Mouse (Mus musculus) limb, embryonic 15.5 days (tissue): ENCODE measurements at regions not wholly inside any gene's neighbourhood (a gene's known extent, or its start where the extent isn't known, plus 50 kb on each side); places are given as distances from the start of the nearest gene placed in this dataset.

Experiments
- ATAC-seq: fragments of 200-750 bp; cut with Nextera tagmentation; 2 replicates; pipeline ENCODE4 v1.8.0; 2017; ENCODE audit warnings: low read depth, moderate TSS enrichment; ENCODE audit not compliant: insufficient number of reproducible peaks, low FRiP score, low TSS enrichment
- H3K27ac ChIP-seq: fragments of 300-500 bp; sonication (generic); 2 replicates; pipeline ENCODE4 v1.5.1; 2015; ENCODE audit warnings: moderate library complexity, mild to moderate bottlenecking, inconsistent platforms
- H3K27me3 ChIP-seq: fragments of 300-500 bp; sonication (generic); 2 replicates; pipeline ENCODE4 v1.6.1; 2015; ENCODE audit warnings: inconsistent platforms
- H3K36me3 ChIP-seq: fragments of 300-500 bp; sonication (generic); 2 replicates; pipeline ENCODE4 v1.6.1; 2015; ENCODE audit warnings: inconsistent platforms
- H3K4me1 ChIP-seq: fragments of 300-500 bp; sonication (generic); 2 replicates; pipeline ENCODE4 v1.6.1; 2015; ENCODE audit warnings: inconsistent platforms
- H3K4me2 ChIP-seq: fragments of 300-500 bp; sonication (generic); 2 replicates; pipeline ENCODE4 v1.6.1; 2015; ENCODE audit warnings: mild to moderate bottlenecking, inconsistent platforms
- H3K4me3 ChIP-seq: fragments of 300-500 bp; sonication (generic); 2 replicates; pipeline ENCODE4 v1.5.1; 2015; ENCODE audit warnings: mild to moderate bottlenecking, inconsistent platforms
- H3K9ac ChIP-seq: fragments of 300-500 bp; sonication (generic); 2 replicates; pipeline ENCODE4 v1.6.1; 2015; ENCODE audit warnings: inconsistent platforms
- H3K9me3 ChIP-seq: fragments of 300-500 bp; sonication (generic); 2 replicates; pipeline ENCODE4 v1.6.1; 2016; ENCODE audit warnings: inconsistent platforms
- WGBS: fragments of 180-500 bp; shearing (Covaris S2); methylation state at CpG from one replicate; pipeline ENCODE4 v1.1.7; 2015; 5-methylcytosine and 5-hydroxymethylcytosine counted together

DNA sequence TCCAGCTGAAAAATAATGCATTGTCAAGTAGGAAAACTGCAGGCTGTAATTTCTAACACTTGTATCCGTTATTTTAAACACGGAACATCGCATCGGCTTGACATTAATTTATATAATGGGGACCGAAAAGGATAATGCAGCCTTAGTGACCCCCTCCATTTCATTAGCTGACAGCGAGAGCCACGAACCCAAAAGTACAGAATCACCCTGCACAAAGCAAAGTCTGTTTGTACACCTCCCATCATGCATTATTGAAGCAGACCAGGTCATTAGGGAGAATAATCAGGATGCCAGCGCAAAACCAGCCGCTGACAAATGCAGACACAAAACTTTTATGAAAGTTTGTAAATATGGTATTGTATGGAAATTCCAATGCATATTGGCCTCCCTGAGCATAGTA, 406.8 kb downstream of the Tshz3 start:
- WGBS = 79% methylated on average over 9 of the region's 9 CpGs
- Histone ChIP-seq H3K9ac (no peak overlapping the region), H3K36me3 (no peaks in the 10 kb centered on the region), H3K27me3 (no peaks in the 10 kb centered on the region), H3K4me3 (no peak overlapping the region), H3K4me1 (no peaks in the 10 kb centered on the region), H3K4me2 (no peak overlapping the region), H3K9me3 (no peaks in the 10 kb centered on the region), H3K27ac (no peak overlapping the region)
- no peak for ATAC-seq

DNA sequence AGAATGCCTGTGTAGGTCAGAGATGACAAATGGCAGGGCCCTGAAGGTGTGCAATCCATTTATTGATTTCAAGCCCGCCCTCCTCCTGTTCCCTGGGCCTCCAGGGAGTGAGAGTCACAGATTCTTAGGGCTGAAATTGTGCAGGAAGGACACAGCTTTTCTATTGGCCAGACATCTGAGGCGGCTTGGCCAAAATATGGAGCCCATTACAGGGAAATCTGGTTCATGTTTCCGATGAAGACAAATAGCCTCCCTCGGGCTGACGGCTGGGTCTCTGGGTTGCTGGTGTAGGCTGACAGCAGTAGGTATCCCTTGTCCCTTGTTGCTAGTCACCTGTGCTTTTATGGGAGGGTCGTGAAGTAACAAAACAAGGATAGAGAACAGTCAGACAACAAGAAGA, 413.2 kb downstream of the Tshz3 start:
- no peak overlapping the region for H3K4me3 ChIP-seq
- WGBS = 31% methylated on average over 6 of the region's 6 CpGs
- ATAC-seq = no peak
- H3K4me1 ChIP-seq = peaks cover 4% of the 10 kb centered on the region; the same call in 1 of the 2 replicates
- no peak overlapping the region for H3K4me2 ChIP-seq
- no peaks in the 10 kb centered on the region for H3K27me3 ChIP-seq
- no peak overlapping the region for H3K27ac ChIP-seq
- H3K9ac ChIP-seq = no peak overlapping the region
- no peaks in the 10 kb centered on the region for H3K9me3 ChIP-seq
- no peaks in the 10 kb centered on the region for H3K36me3 ChIP-seq

DNA sequence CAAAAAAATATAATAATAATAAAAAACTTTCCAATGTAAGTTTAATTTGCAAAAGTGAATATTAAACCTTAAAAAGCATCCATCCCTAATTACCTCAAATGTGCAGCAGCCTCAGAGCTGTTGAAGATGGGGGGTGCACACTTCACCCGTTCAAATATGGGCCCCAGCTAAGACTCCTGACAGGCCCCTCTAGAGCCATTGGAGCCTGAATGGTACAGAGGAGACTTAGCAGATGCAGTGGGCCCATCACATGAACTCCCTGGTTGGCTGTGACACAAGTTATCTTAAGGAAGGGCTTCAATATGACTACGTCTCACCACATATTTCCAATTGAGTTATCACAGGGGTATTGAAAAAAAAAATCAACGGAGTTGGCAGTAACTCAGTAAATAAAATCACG, 422.9 kb downstream of the Tshz3 start:
- Histone ChIP-seq H3K4me1 (no peaks in the 10 kb centered on the region), H3K36me3 (no peaks in the 10 kb centered on the region), H3K9ac (no peak overlapping the region), H3K9me3 (no peaks in the 10 kb centered on the region), H3K27ac (no peak overlapping the region), H3K4me2 (no peak overlapping the region), H3K4me3 (no peak overlapping the region), H3K27me3 (no peaks in the 10 kb centered on the region)
- 81% methylated on average over 4 of the region's 4 CpGs for WGBS
- ATAC-seq = no peak

DNA sequence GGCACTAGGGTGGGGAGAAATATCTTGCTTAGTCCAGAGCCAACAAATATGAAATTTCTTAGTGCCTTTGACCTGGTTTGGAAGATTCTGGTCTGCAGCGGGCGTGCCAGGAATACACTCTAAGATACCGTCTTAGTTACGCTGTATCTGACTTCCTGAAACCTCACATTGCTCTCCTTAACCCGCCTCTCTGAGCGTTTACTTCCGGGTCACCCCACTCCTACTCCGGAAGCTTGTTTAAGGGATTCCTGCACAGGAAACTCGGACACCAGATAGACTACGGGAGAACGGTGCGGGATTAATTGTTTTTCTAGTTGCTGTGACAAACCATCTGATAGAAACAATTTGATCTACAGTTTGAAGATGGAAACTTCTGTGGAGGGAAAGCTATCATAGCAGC, 442.3 kb downstream of the Tshz3 start:
- H3K27ac ChIP-seq = no peak overlapping the region
- H3K4me3 ChIP-seq = no peak overlapping the region
- H3K9me3 ChIP-seq = no peaks in the 10 kb centered on the region
- no peak overlapping the region for H3K9ac ChIP-seq
- no peaks in the 10 kb centered on the region for H3K4me1 ChIP-seq
- H3K27me3 ChIP-seq = no peaks in the 10 kb centered on the region
- H3K4me2 ChIP-seq = no peak overlapping the region
- ATAC-seq = no peak
- WGBS = 89% methylated on average over 12 of the region's 12 CpGs
- no peaks in the 10 kb centered on the region for H3K36me3 ChIP-seq

DNA sequence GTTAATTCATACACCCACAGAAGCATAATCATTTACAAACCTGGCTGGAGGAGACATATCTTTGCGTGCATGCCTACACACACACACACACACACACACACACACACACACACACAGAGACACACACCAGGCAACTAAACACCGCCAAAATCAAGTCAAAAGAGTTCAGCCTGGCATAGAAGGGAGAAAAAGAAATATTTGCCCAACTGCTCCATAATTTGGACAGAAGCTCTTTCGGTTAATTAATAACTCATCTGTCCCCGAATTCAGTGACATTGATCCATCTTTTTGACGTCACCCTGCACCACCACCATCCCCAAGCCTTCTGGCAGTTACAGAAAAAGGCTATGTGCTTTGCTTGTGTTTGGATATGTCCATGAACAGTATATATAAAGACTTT, 444.9 kb downstream of the Tshz3 start:
- Histone ChIP-seq H3K27ac (no peak overlapping the region), H3K27me3 (no peaks in the 10 kb centered on the region), H3K36me3 (no peaks in the 10 kb centered on the region), H3K9me3 (no peaks in the 10 kb centered on the region), H3K4me2 (no peak overlapping the region), H3K4me3 (no peak overlapping the region), H3K9ac (no peak overlapping the region), H3K4me1 (no peaks in the 10 kb centered on the region)
- ATAC-seq = no peak
- WGBS = 83% methylated on average over 5 of the region's 5 CpGs

DNA sequence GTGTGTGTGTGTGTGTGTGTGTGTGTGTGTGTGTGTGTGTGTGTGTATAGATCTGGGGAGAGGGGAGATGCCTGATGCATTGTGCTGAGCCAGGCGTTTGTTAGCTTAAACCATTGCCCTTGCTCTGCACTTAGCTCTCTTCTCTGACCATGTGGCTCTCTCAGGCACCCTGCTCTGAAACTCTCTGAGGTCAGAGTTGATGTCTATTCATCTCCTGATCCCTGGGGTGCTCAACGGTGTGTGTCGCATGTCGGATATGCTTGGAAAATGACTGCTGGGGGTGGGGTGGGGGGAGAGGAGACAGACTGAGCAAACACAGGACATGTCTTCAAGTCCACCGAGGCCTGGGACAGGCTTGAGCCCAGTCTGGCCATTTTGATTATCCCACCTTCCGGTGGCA, 446.4 kb downstream of the Tshz3 start:
- Histone ChIP-seq H3K36me3 (no peaks in the 10 kb centered on the region), H3K9me3 (no peaks in the 10 kb centered on the region), H3K27ac (no peak overlapping the region), H3K4me3 (no peak overlapping the region), H3K4me2 (no peak overlapping the region), H3K9ac (no peak overlapping the region), H3K4me1 (no peaks in the 10 kb centered on the region), H3K27me3 (no peaks in the 10 kb centered on the region)
- ATAC-seq = no peak
- WGBS = 60% methylated on average over 6 of the region's 6 CpGs

DNA sequence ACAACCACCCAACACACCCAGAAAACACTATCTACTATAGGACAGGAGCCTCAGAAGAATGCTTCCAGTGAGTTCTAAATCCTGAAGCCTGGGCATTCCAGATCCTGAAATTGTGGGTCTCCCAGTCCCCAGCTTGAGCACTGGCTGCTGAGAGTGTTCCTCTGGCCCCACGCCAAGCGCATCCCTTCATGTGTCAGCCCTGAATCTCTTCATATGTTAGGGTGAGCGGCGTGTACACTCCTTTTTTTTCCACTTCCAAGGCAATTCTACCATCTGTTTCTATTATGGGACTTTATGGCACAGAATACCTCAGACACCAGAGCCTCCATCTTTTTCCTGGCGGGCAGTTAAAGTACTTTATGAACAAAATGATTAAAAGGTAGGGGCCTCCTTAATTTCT, 451.8 kb downstream of the Tshz3 start:
- Histone ChIP-seq H3K36me3 (no peaks in the 10 kb centered on the region), H3K4me1 (no peaks in the 10 kb centered on the region), H3K27me3 (no peaks in the 10 kb centered on the region), H3K9me3 (no peaks in the 10 kb centered on the region), H3K4me3 (no peak overlapping the region), H3K4me2 (no peak overlapping the region), H3K27ac (no peak overlapping the region), H3K9ac (no peak overlapping the region)
- no peak for ATAC-seq
- WGBS = 48% methylated on average over 5 of the region's 5 CpGs

DNA sequence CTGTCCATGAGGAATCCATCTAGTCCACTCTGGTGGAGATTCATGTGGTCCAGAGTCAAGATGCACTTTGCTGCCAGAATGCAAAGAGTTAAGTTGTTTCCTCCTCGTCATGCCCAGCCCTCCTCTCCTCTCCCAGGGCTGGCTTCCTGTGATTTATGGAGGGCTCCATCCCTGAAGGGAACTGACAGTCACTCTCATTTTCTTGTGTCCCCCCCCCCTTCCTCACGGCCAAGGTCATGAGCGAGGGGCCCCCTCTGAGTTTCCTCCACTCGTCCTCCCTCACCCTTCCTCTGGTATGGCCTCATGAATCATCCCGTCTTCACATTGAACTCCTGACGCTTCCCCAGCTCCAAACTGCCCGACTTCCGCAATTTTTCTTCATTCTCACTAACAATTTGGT, 461.9 kb downstream of the Tshz3 start:
- no peaks in the 10 kb centered on the region for H3K27me3 ChIP-seq

DNA sequence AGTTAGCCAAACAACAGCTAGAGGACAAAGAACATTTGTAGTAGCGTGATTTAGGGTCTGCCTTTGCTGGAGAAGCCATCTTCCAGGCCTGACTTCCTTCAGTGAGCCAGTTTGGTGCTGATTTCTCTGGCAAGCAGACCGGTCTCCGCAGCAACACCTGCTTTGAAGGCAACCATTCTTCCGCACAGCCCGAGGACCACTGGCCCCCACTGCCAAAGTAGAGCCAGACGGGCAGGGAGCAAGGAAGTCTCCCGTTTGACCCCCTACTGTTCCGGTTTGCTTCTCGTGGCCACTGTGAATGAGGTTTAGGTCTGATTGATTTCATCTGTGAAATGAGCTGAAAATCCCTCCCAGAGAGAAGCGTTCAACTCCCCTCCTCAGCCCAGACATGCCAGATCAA, 471.0 kb downstream of the Tshz3 start:
- Histone ChIP-seq H3K27ac (no peak overlapping the region), H3K9ac (no peak overlapping the region), H3K27me3 (no peaks in the 10 kb centered on the region)

More for the DNA sequence above, 461.9 kb downstream of the Tshz3 start:
- no peak for ATAC-seq
- no peaks in the 10 kb centered on the region for H3K36me3 ChIP-seq
- H3K4me1 ChIP-seq = no peaks in the 10 kb centered on the region
- 35% methylated on average over 8 of the region's 8 CpGs for WGBS
- H3K4me2 ChIP-seq = no peak overlapping the region
- no peak overlapping the region for H3K4me3 ChIP-seq
- no peak overlapping the region for H3K27ac ChIP-seq
- no peaks in the 10 kb centered on the region for H3K9me3 ChIP-seq
- H3K9ac ChIP-seq = no peak overlapping the region

DNA sequence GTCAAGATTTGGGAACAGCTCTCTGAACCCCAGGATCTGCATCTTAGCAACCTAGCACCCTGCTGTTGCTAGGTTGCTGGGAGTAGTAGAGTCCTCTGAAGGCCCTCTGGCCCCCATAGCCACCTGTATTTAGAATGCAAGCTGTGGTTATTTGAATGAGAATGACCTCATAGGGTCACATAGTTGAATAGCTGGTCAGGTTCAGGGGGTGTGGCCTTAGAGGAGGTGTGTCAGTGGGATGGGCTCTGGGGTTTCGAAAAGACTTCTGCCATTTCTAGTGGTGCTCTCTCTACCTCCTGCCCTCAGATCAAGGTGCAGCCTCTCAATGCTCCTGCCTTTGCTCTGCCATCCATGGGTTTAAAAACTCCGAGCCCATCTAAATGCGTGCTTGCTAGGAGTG, 477.8 kb downstream of the Tshz3 start:
- no peak overlapping the region for H3K27ac ChIP-seq
- no peak overlapping the region for H3K4me3 ChIP-seq
- WGBS = 88% methylated on average over 3 of the region's 3 CpGs
- peaks cover 3% of the 10 kb centered on the region; the same call in 1 of the 2 replicates for H3K4me1 ChIP-seq
- H3K27me3 ChIP-seq = no peaks in the 10 kb centered on the region
- ATAC-seq = no peak
- no peaks in the 10 kb centered on the region for H3K36me3 ChIP-seq
- no peaks in the 10 kb centered on the region for H3K9me3 ChIP-seq
- no peak overlapping the region for H3K9ac ChIP-seq
- no peak overlapping the region for H3K4me2 ChIP-seq

More for the DNA sequence above, 471.0 kb downstream of the Tshz3 start:
- no peak for ATAC-seq
- H3K4me1 ChIP-seq = no peaks in the 10 kb centered on the region
- H3K4me3 ChIP-seq = no peak overlapping the region
- no peaks in the 10 kb centered on the region for H3K9me3 ChIP-seq
- no peaks in the 10 kb centered on the region for H3K36me3 ChIP-seq
- no peak overlapping the region for H3K4me2 ChIP-seq
- 49% methylated on average over 10 of the region's 10 CpGs for WGBS

DNA sequence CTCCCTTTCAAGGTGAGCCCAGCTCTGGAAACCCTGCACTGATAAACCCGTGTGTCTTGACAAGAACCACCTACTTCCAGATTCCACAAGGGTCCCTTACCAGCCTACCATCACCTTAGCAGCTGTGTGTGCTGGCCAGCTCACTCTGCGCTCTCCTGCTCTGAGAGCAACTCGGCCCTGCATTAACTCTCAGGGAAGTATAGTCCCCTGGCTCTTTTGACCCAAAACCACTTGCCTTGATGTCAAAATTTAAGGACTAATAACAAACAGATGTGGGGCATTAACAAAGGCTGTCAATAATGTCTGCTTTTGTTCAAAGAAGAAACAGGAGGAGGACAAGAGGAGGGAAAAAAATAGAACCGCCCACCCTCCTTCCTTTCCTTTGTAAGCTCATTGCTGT, 480.3 kb downstream of the Tshz3 start:
- Histone ChIP-seq H3K36me3 (no peaks in the 10 kb centered on the region), H3K4me2 (no peak overlapping the region), H3K4me1 (peaks cover 3% of the 10 kb centered on the region; the same call in 1 of the 2 replicates), H3K27ac (no peak overlapping the region), H3K9me3 (no peaks in the 10 kb centered on the region), H3K4me3 (no peak overlapping the region), H3K9ac (no peak overlapping the region), H3K27me3 (no peaks in the 10 kb centered on the region)
- WGBS = 38% methylated on average over 4 of the region's 4 CpGs
- no peak for ATAC-seq

DNA sequence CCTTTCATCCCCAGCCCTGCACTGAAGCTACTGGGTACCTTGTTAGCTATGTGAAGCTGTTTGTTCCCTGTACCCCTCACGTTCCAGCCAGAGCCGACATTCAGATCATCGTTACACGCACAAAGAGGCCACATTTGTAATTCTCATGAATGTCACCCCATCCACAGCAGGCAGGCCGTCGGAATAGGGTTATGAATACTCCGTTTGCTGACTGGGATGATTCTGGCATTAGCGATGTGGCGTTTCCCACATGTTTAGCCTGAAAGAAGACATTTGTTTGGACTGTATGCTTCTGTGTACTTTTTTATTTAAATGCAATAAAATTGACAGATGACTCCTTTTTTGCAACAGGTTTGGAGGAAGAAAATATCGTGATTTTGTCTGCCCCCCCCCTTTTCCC, 482.0 kb downstream of the Tshz3 start:
- no peaks in the 10 kb centered on the region for H3K9me3 ChIP-seq
- ATAC-seq = no peak
- no peak overlapping the region for H3K4me2 ChIP-seq
- no peaks in the 10 kb centered on the region for H3K36me3 ChIP-seq
- no peaks in the 10 kb centered on the region for H3K27me3 ChIP-seq
- 31% methylated on average over 10 of the region's 10 CpGs for WGBS
- no peak overlapping the region for H3K9ac ChIP-seq
- peaks cover 3% of the 10 kb centered on the region; the same call in 1 of the 2 replicates for H3K4me1 ChIP-seq
- no peak overlapping the region for H3K27ac ChIP-seq
- no peak overlapping the region for H3K4me3 ChIP-seq

DNA sequence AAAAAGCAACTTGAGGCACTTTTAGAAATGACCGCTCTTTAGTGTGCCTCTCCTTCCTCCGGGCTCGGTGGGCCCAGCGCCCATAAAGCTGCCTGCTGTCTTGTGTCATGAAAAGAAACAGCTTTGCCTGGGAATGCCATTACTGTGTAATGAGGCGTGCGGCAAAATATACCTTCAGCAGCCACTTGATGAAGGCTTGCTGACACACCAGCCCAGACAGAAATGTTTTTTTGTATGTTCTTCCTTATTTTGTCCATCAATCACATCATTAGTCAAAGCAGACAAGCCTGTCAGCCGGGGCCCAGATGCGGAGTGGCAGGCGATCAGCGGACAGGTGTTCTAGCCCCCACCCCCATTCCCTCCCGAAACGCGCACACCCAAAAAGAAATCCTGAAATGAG, 482.5 kb downstream of the Tshz3 start:
- WGBS = 27% methylated on average over 13 of the region's 13 CpGs
- Histone ChIP-seq H3K36me3 (no peaks in the 10 kb centered on the region), H3K9me3 (no peaks in the 10 kb centered on the region), H3K27me3 (no peaks in the 10 kb centered on the region), H3K4me3 (no peak overlapping the region), H3K4me2 (no peak overlapping the region), H3K27ac (no peak overlapping the region), H3K4me1 (peaks cover 3% of the 10 kb centered on the region; the same call in 1 of the 2 replicates), H3K9ac (no peak overlapping the region)
- ATAC-seq = no peak
